Mouse (Mus musculus) heart, embryonic 15.5 days (tissue): ENCODE data around the gene AI413582. TPM values are rescaled to one million over a fixed set of nuclear protein-coding genes. Genes with fewer than 3 reads are reported as not detected.

Experiments used
- ATAC-seq: fragments of 200-750 bp; cut with Nextera tagmentation; replicated peaks from 2 replicates; pipeline ENCODE4 v1.8.0; 2017; ENCODE audit warnings: low read depth, moderate TSS enrichment; ENCODE audit not compliant: insufficient number of reproducible peaks, insufficient read depth, low FRiP score
- H3K27ac ChIP-seq: fragments of 300-500 bp; sonication (generic); 2 replicates; pipeline ENCODE4 v1.5.1; 2015; ENCODE audit warnings: mild to moderate bottlenecking, inconsistent platforms
- H3K27me3 ChIP-seq: fragments of 300-500 bp; sonication (generic); 2 replicates; pipeline ENCODE4 v1.6.1; 2015; ENCODE audit warnings: inconsistent platforms
- H3K36me3 ChIP-seq: fragments of 300-500 bp; sonication (generic); 2 replicates; pipeline ENCODE4 v1.6.1; 2015; ENCODE audit warnings: mild to moderate bottlenecking, inconsistent platforms
- H3K4me1 ChIP-seq: fragments of 300-500 bp; sonication (generic); replicated peaks from 2 replicates; pipeline ENCODE4 v1.6.1; 2015; ENCODE audit warnings: inconsistent platforms
- H3K4me2 ChIP-seq: fragments of 300-500 bp; sonication (generic); 2 replicates; pipeline ENCODE4 v1.6.1; 2015; ENCODE audit warnings: inconsistent platforms, mild to moderate bottlenecking, moderate library complexity
- H3K4me3 ChIP-seq: fragments of 300-500 bp; sonication (generic); 2 replicates; pipeline ENCODE4 v1.5.1; 2015; ENCODE audit warnings: mild to moderate bottlenecking, inconsistent platforms
- H3K9ac ChIP-seq: fragments of 300-500 bp; sonication (generic); 2 replicates; pipeline ENCODE4 v1.6.1; 2015; ENCODE audit warnings: mild to moderate bottlenecking, inconsistent platforms
- H3K9me3 ChIP-seq: fragments of 300-500 bp; sonication (generic); replicated peaks from 2 replicates; pipeline ENCODE4 v1.6.1; 2016; ENCODE audit warnings: inconsistent platforms
- WGBS: fragments of 180-500 bp; shearing (Covaris S2); methylation state at CpG from one replicate; pipeline ENCODE4 v1.1.7; 2015; ENCODE audit warnings: mixed read lengths; 5-methylcytosine and 5-hydroxymethylcytosine counted together
- polyA plus RNA-seq: library from polyadenylated mRNA; unstranded; fragments of >200 nt; fragmentation: Nextera tagmentation; extraction: Ambion mirVana; gene quantifications from 2 replicates; pipeline ENCODE4 v1.2.1, GENCODE M21; 2015

Gene AI413582
- polyA plus RNA-seq: 14.5 and 23.0 TPM in 2 replicates

DNA sequence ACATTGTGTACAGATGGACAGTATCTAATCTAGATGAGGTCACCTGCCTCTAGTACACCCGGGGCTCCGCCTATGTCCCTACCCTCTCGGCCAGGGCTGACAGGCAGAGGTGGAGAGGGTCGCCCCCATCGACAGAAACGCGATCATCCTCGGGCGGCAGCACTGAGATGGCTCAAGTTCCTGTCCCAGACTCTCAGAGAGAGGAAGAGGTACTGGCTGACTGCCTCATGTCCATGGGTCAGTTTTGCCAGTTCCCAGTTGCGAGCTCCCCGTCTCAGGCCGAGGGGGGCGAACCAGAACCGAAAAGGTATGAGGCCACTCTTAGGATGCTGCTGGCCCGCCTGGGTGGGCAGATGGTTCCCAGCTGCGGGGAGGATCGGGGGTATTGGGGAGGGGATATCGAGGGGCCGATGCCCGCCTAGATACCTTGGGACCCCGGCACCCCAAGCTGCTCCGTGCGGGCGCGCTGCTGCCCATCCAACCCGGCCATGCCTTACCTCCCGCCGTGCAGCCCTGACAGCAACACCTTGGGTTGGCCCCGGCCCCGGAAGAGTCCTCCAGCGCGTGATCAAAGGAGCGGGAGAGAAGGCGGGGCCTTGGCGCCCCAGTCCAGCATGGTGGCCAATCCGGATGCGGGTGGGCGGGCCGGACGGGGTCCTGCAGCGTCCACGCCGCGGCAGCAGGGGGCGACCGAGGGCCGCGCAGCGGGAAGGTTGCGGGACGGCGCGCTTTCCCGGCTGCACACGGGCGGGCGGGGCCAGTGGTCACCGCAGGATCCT is at the start of gene AI413582:
TSS of gene AI413582 (minus strand) at position 594 of the 779 bp plus-strand sequence.
- Histone ChIP-seq H3K9me3 (no peaks in the 10 kb centered on the region), H3K27ac (peak within 1 kb of the TSS; percentile 60), H3K9ac (peak within 1 kb of the TSS; percentile 75), H3K27me3 (no peaks in the 10 kb centered on the region), H3K4me2 (peak within 1 kb of the TSS; percentile 95), H3K36me3 (no peaks in the 10 kb centered on the region), H3K4me3 (peak within 1 kb of the TSS; percentile 72), H3K4me1 (peaks cover 34% of the 10 kb centered on the region)
- peak; percentile 93 for ATAC-seq
- under 1% methylated on average over 58 of the region's 58 CpGs for WGBS

DNA sequence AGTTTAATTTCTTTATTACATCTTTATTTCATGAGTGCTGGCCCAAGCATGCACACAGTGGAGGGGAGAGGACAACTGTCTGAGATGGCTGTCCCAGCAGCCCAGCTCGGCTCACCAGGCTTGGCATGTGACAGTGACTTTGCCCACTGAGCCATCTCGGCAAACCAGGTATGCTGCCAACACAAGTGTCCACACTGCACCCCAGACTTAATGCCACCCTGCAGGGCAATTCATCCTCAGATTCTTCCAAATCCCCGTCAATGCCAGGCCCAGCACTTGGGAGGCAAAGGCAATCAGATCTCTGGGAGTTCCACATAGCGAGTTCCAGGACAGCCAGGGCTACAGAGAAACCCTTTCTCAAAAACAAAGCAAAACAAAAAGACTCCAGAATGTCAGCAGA is 47.5 kb upstream of the AI413582 start:
- 79% methylated on average over 4 of the region's 4 CpGs for WGBS
- Histone ChIP-seq H3K27ac (no peak overlapping the region), H3K4me2 (no peak overlapping the region), H3K9ac (no peak overlapping the region; the same call in 1 of the 2 replicates), H3K4me1 (peaks cover 64% of the 10 kb centered on the region), H3K4me3 (no peak overlapping the region), H3K9me3 (no peaks in the 10 kb centered on the region), H3K36me3 (0 out of 2 replicates have a peak, but pooled peaks cover 4% of the 10 kb centered on the region), H3K27me3 (no peaks in the 10 kb centered on the region)
- ATAC-seq: no peak

DNA sequence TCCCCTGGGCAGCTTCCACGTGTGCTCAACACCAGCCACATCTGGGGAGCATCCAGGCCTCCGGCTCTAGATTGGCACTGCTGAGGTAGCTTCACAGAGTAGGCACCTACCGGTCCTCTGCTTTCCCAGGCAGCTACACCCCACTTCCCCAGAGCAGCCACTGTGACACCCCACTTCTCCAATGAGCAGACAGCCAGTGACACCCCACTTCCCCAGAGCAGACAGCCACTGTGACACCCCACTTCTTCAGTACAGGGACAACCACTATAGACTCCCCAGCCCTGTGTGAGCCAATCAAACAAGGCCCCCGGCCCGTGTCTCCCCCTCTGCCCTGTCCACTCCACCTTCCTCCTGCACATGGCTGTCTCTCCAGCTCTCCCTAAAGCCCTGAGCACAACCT is 46.4 kb upstream of the AI413582 start:
- H3K4me2 ChIP-seq: no peak overlapping the region
- 0 out of 2 replicates have a peak, but pooled peaks cover 2% of the 10 kb centered on the region for H3K36me3 ChIP-seq
- no peak overlapping the region for H3K27ac ChIP-seq
- no peak overlapping the region for H3K9ac ChIP-seq
- H3K9me3 ChIP-seq: no peaks in the 10 kb centered on the region
- H3K4me1 ChIP-seq: peaks cover 63% of the 10 kb centered on the region
- H3K27me3 ChIP-seq: no peaks in the 10 kb centered on the region
- no peak overlapping the region for H3K4me3 ChIP-seq
- 69% methylated on average over 5 of the region's 5 CpGs for WGBS
- no peak for ATAC-seq

- 0 out of 2 replicates have a peak overlapping the region, but pooled peaks have one; percentile 11 for H3K9ac ChIP-seq
Measured at GRCm38 (mm10) chr17:27611519-27611884, 45.9 kb upstream of the AI413582 start.

GRCm38 (mm10) chr17:27610679-27611518 is 45.3 kb upstream of the AI413582 start:
- Histone ChIP-seq H3K27me3 (no peaks in the 10 kb centered on the region), H3K4me2 (no peak overlapping the region), H3K36me3 (no peaks in the 10 kb centered on the region), H3K4me3 (no peak overlapping the region), H3K27ac (peak overlapping the region; percentile 41), H3K4me1 (peaks cover 66% of the 10 kb centered on the region), H3K9me3 (no peaks in the 10 kb centered on the region), H3K9ac (0 out of 2 replicates have a peak overlapping the region, but pooled peaks have one; percentile 11)
- no peak for ATAC-seq
- WGBS: 50% methylated on average over 10 of the region's 10 CpGs

More at GRCm38 (mm10) chr17:27611519-27611884, 45.9 kb upstream of the AI413582 start:
- WGBS: 47% methylated on average over 3 of the region's 3 CpGs
- Histone ChIP-seq H3K27me3 (no peaks in the 10 kb centered on the region), H3K4me2 (no peak overlapping the region), H3K4me3 (no peak overlapping the region), H3K36me3 (no peaks in the 10 kb centered on the region), H3K4me1 (peaks cover 61% of the 10 kb centered on the region), H3K27ac (peak overlapping the region; percentile 41), H3K9me3 (no peaks in the 10 kb centered on the region)
- no peak for ATAC-seq

DNA sequence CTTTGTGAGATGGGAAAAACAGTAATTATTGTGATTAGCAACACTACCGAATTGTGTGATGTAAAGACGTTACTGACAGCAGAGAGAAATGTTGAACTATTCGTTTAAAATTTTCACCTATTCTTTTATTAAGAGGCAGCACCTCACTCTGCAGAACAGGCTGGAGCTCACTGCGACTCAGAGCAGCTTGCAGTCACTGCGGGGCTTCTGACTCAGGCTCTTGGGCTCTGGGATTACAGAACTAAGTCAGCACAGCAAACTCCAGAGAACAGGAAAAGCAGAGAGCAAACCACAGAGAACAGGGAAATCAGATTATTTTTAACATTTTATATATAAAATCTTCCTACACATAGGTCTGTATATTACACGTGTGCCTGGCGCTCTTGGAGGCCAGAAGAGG is 44.0 kb upstream of the AI413582 start:
- H3K36me3 ChIP-seq: no peaks in the 10 kb centered on the region

GRCm38 (mm10) chr17:27603522-27604234 is 38.1 kb upstream of the AI413582 start:
- Histone ChIP-seq H3K4me1 (peaks cover 71% of the 10 kb centered on the region), H3K27ac (peak overlapping the region; percentile 98), H3K4me3 (no peak overlapping the region), H3K27me3 (no peaks in the 10 kb centered on the region), H3K36me3 (no peaks in the 10 kb centered on the region), H3K4me2 (peak overlapping the region; percentile 50), H3K9me3 (no peaks in the 10 kb centered on the region), H3K9ac (peak overlapping the region; percentile 38)
- peak; percentile 78 for ATAC-seq
- WGBS: 36% methylated on average over 21 of the region's 21 CpGs

More for the DNA sequence above, 44.0 kb upstream of the AI413582 start:
- no peaks in the 10 kb centered on the region for H3K27me3 ChIP-seq
- H3K4me2 ChIP-seq: no peak overlapping the region
- ATAC-seq: no peak
- H3K27ac ChIP-seq: no peak overlapping the region
- peaks cover 67% of the 10 kb centered on the region for H3K4me1 ChIP-seq
- H3K9ac ChIP-seq: no peak overlapping the region
- H3K4me3 ChIP-seq: no peak overlapping the region
- no peaks in the 10 kb centered on the region for H3K9me3 ChIP-seq
- WGBS: 86% methylated on average over 7 of the region's 7 CpGs

- Histone ChIP-seq H3K36me3 (no peaks in the 10 kb centered on the region), H3K9ac (no peak overlapping the region), H3K27ac (peak overlapping the region; percentile 98), H3K27me3 (no peaks in the 10 kb centered on the region), H3K4me3 (no peak overlapping the region), H3K4me1 (peaks cover 77% of the 10 kb centered on the region), H3K4me2 (peak overlapping the region; percentile 50), H3K9me3 (no peaks in the 10 kb centered on the region)
- ATAC-seq: no peak
- 75% methylated on average over 2 of the region's 2 CpGs for WGBS
Measured at GRCm38 (mm10) chr17:27603036-27603435, 37.5 kb upstream of the AI413582 start.

DNA sequence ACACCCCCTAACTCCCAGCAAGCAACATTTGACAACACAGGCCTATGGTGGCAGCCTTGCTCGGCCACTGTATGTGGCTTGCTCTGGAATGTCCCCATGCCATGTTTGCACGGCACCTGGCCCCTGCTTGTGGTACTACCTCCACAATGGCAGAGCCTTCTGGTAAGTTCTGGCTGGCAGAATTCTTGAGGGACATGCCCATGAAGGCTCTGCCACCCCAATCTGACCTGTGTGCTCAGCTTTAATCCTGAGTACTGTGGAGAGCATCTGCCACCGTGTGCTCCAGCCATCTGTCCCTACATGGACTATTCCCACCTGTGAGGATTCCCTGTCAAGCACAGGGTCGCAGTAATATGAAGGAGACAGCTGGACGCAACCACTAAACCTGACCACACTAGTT is 35.3 kb upstream of the AI413582 start:
- Histone ChIP-seq H3K36me3 (no peaks in the 10 kb centered on the region), H3K27me3 (no peaks in the 10 kb centered on the region), H3K9ac (no peak overlapping the region; the same call in 1 of the 2 replicates), H3K4me1 (peaks cover 89% of the 10 kb centered on the region), H3K4me3 (no peak overlapping the region), H3K27ac (peak overlapping the region; percentile 40), H3K9me3 (no peaks in the 10 kb centered on the region), H3K4me2 (no peak overlapping the region)
- no peak for ATAC-seq
- 71% methylated on average over 5 of the region's 5 CpGs for WGBS

- no peaks in the 10 kb centered on the region for H3K9me3 ChIP-seq
- no peak overlapping the region for H3K4me3 ChIP-seq
- 84% methylated on average over 3 of the region's 3 CpGs for WGBS
- H3K4me1 ChIP-seq: peaks cover 89% of the 10 kb centered on the region
- ATAC-seq: no peak
- no peak overlapping the region for H3K9ac ChIP-seq
- H3K36me3 ChIP-seq: 0 out of 2 replicates have a peak, but pooled peaks cover 2% of the 10 kb centered on the region
- no peak overlapping the region for H3K4me2 ChIP-seq
- no peaks in the 10 kb centered on the region for H3K27me3 ChIP-seq
- H3K27ac ChIP-seq: 0 out of 2 replicates have a peak overlapping the region, but pooled peaks have one; percentile 40
Measured at GRCm38 (mm10) chr17:27600286-27600685, 34.7 kb upstream of the AI413582 start.
